In genomic region chr4:151238970-151239684, GRCm38 (mm10) we compare ENCODE assay signal across 13 mouse cellular contexts.
DNase-seq lines count a peak whose midpoint lies in the region; ATAC-seq and TF ChIP-seq lines count a peak whose summit lies in the region.
"Had no signal": no experiment of that assay in that cellular context is flagged by ENCODE, and none has a peak within 500 bp of the region (broad histone marks: within the 10 kb centered on the region; RNA-seq: fewer than 3 reads in every experiment).

No protein-coding gene starts in this region.

- no peaks in the 10 kb centered on the region for H3K36me3 ChIP-seq in heart, embryonic 12.5 days
- no peaks in the 10 kb centered on the region for H3K36me3 ChIP-seq in neural tube, embryonic 14.5 days (ENCODE audit: control insufficient read depth, insufficient read depth, low read length)
- H3K36me3 ChIP-seq: liver, embryonic 12.5 days had no signal

- TF ChIP-seq CTCF in brain, embryonic 14.5 days (IDR thresholded peaks at IDR 0.05; ENCODE audit: borderline replicate concordance, extremely low read depth, insufficient read depth, insufficient read length): 0 out of 2 replicates have a peak, but pooled peaks have one; percentile 7

- no peak for ATAC-seq in heart, embryonic 12.5 days (ENCODE audit: insufficient number of reproducible peaks, low FRiP score)
- ATAC-seq in neural tube, embryonic 14.5 days (ENCODE audit: low read depth): 0 out of 2 replicates have a peak, but pooled peaks have one; percentile 48
- ATAC-seq: liver, embryonic 12.5 days had no signal

- peak; percentile 35 to 63 for DNase-seq in heart, adult 18-20 months
- no peak for DNase-seq in neural tube, embryonic 10.5 days (ENCODE audit: extremely low spot score, low spot score)
- DNase-seq in brain, embryonic 14.5 days (ENCODE audit: low read depth): peak; percentile 49
- DNase-seq in retina, postnatal 1 day: peak; percentile 65
- no peak for DNase-seq in urinary bladder, postnatal 14 days (ENCODE audit: low spot score)
- DNase-seq in cerebellum, adult 18-20 months: no peak
- DNase-seq: adrenal gland, adult 8-10 months; cerebellum, adult 2 months; kidney, adult 9 months; lung, postnatal 4 days had no signal

- no peak for TF ChIP-seq POLR2A in brain, embryonic 14.5 days (IDR thresholded peaks at IDR 0.05; ENCODE audit: borderline replicate concordance, extremely low read depth, insufficient read depth, insufficient read length, poor library complexity, severe bottlenecking)

- no peak overlapping the region for H3K4me2 ChIP-seq in heart, embryonic 12.5 days
- no peak overlapping the region for H3K4me2 ChIP-seq in neural tube, embryonic 14.5 days (ENCODE audit: low read depth, low read length)
- H3K4me2 ChIP-seq: liver, embryonic 12.5 days had no signal

- H3K9me3 ChIP-seq in heart, embryonic 12.5 days (replicated peaks): peaks cover 8% of the 10 kb centered on the region; the same call in 1 of the 2 replicates
- H3K9me3 ChIP-seq in neural tube, embryonic 14.5 days (ENCODE audit: control insufficient read depth, low read length): no peaks in the 10 kb centered on the region

- no peak overlapping the region for H3K4me3 ChIP-seq in heart, embryonic 12.5 days
- no peak overlapping the region for H3K4me3 ChIP-seq in neural tube, embryonic 14.5 days (ENCODE audit: low read depth, low read length)
- H3K4me3 ChIP-seq: liver, embryonic 12.5 days had no signal

- H3K27ac ChIP-seq in heart, embryonic 12.5 days (ENCODE audit: poor library complexity, severe bottlenecking): no peak overlapping the region
- H3K27ac ChIP-seq in neural tube, embryonic 14.5 days (ENCODE audit: low read depth, low read length): no peak overlapping the region
- H3K27ac ChIP-seq: liver, embryonic 12.5 days had no signal

- no peak overlapping the region for H3K9ac ChIP-seq in heart, embryonic 12.5 days
- no peak overlapping the region for H3K9ac ChIP-seq in neural tube, embryonic 14.5 days (replicated peaks; ENCODE audit: low read depth, low read length)
- H3K9ac ChIP-seq: liver, embryonic 12.5 days had no signal

- H3K27me3 ChIP-seq in heart, embryonic 12.5 days (replicated peaks): peaks cover 16% of the 10 kb centered on the region; the same call in 1 of the 2 replicates
- H3K27me3 ChIP-seq in neural tube, embryonic 14.5 days (ENCODE audit: control insufficient read depth, insufficient read depth, low read length): no peaks in the 10 kb centered on the region

- peaks cover under 1% of the 10 kb centered on the region; the same call in 1 of the 2 replicates for H3K4me1 ChIP-seq in heart, embryonic 12.5 days (replicated peaks)
- peaks cover 14% of the 10 kb centered on the region for H3K4me1 ChIP-seq in neural tube, embryonic 14.5 days (ENCODE audit: control insufficient read depth, insufficient read depth, low read length)
- H3K4me1 ChIP-seq: liver, embryonic 12.5 days had no signal

- 77% methylated on average over 19 of the region's 19 CpGs for WGBS in heart, embryonic 12.5 days
- WGBS in neural tube, embryonic 14.5 days: 80% methylated on average over 19 of the region's 19 CpGs

Comparison
In these comparisons a context has a peak if more than half of its experiments do, and no peak if none do; other contexts are left out.
1. DNase-seq: peak in heart, adult 18-20 months (2 of 2), brain, embryonic 14.5 days (single experiment) and retina, postnatal 1 day (single experiment); none in neural tube, embryonic 10.5 days (single experiment), urinary bladder, postnatal 14 days (single experiment) and cerebellum, adult 18-20 months (0 of 2).